Mouse (Mus musculus): ENCODE measurements around the gene Chp1.
"Not testable (repeated sequence)": the region's sequence is repeated elsewhere in the genome, so short reads cannot be mapped to it uniquely, and the experiment has no call there.

Gene Chp1

GRCm38 (mm10) chr2:119605361-119605973 lies 58.0 kb downstream of the Chp1 start:
- in situ Hi-C loops (cut with MboI; ENCODE audit: low pct_unique_long_range_greater_than_20kb in 1 of 2, low sequenced_read_pairs in 2 of 2, unreplicated experiment in 1 of 2) = no loop called here

GRCm38 (mm10) chr2:119607023-119607422 lies 59.5 kb downstream of the Chp1 start:
- in situ Hi-C loops (cut with MboI; ENCODE audit: low pct_unique_long_range_greater_than_20kb in 1 of 2, low sequenced_read_pairs in 2 of 2, unreplicated experiment in 1 of 2) = no loop called here

- in situ Hi-C loops (cut with MboI; ENCODE audit: low pct_unique_long_range_greater_than_20kb in 1 of 2, low sequenced_read_pairs in 2 of 2, unreplicated experiment in 1 of 2) = no loop called here
Observed at GRCm38 (mm10) chr2:119617841-119618198, 70.3 kb downstream of the Chp1 start.

- in situ Hi-C loops (cut with MboI; ENCODE audit: low pct_unique_long_range_greater_than_20kb in 1 of 2, low sequenced_read_pairs in 2 of 2, unreplicated experiment in 1 of 2) = no loop called here
Observed at GRCm38 (mm10) chr2:119618199-119618982, 70.9 kb downstream of the Chp1 start, which contains the start of the genes Nusap1 and Oip5. Gene Nusap1, plus strand, starts transcription at chr2:119618298. Gene Oip5, minus strand, starts transcription at chr2:119618469.

DNA sequence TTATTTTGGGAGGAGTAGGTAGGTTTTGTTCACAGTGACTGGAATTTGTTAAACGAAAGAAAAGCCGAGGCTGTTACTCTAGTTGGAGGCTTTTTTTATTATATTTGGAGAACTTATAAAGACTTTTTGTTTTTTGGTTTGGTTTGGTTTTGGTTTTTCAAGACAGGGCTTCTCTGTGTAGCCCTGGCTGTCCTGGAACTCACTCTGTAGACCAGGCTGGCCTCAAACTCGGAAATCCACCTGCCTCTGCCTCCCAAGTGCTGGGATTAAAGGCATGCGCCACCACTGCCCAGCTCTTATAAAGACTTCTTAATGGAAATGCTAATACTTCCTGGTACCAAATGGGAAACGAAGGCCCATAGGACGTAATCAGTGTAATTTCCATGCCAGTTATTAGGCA lies 71.5 kb downstream of the Chp1 start:
- in situ Hi-C loops (cut with MboI; ENCODE audit: low pct_unique_long_range_greater_than_20kb in 1 of 2, low sequenced_read_pairs in 2 of 2, unreplicated experiment in 1 of 2) = not testable (repeated sequence)

- in situ Hi-C loops (cut with MboI; ENCODE audit: low pct_unique_long_range_greater_than_20kb in 1 of 2, low sequenced_read_pairs in 2 of 2, unreplicated experiment in 1 of 2) = no loop called here
Observed at GRCm38 (mm10) chr2:119621302-119621701, 73.8 kb downstream of the Chp1 start.
